Mouse (Mus musculus): Measurements from ENCODE around the gene Krt90.
"Not testable (repeated sequence)": the region's sequence is repeated elsewhere in the genome, so short reads cannot be mapped to it uniquely, and the experiment has no call there.

Krt90 gene

GRCm38 (mm10) chr15:101517161-101517560, 45.6 kb downstream of the Krt90 start, which contains the start of gene Gm49425:
Gene Gm49425, minus strand, starts transcription at chr15:101517261.
- not testable (repeated sequence) for DNase-seq (ENCODE audit: low read depth)

GRCm38 (mm10) chr15:101508247-101508646, 54.5 kb downstream of the Krt90 start:
- no peak for DNase-seq (ENCODE audit: low read depth)

DNA sequence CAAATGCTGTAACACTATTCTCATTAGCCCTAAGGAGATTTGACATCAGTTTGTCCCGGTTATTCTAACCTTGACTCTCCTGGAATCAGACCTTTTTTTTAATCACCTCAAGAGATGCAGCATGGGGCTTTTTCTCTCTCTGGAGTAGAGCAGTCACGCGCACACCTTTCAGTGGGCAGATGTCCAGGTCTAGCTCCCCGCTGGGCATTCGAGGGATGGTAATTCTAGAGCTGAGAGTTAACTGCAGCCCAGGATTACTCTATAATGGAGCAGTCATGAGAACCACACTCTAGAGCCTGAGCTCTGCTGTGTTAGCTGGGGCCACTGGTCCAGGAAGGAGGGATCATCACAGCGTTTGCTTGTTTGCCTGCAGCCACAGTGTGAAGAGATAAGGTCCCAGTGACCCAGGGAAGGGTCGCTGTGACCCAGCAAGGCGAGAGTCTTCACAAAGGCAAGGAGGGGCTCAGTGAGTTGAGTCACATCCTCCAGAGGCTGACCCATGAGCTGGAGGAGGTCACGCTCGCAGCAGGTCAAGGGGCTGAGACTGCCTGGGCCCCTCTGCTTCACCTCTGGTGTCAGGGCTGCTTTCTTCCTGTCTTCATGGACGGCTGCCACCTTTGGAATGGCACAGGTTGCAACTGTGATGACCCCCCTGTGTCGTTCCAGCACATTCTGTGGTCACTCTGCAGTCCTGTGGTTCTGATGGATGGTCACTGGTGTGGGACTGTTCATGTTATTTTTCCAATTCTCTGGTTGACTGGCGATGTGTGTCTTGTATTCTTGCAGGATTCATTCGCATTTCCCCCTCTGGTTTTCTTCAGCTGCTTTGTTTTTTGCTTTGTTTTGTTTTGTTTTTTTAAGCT, 55.6 kb downstream of the Krt90 start:
- no peak for DNase-seq (ENCODE audit: low read depth)
